Mouse (Mus musculus) cortical plate, adult 2 months (tissue): ENCODE data around the gene AI413582.

Experiments used
- CTCF ChIP-seq: fragments of 200-500 bp; IDR thresholded peaks from 2 replicates; pipeline ENCODE4 v1.5.1; 2011; ENCODE audit warnings: mild to moderate bottlenecking, control low read depth, low read length; ENCODE audit not compliant: insufficient read depth; ENCODE audit errors: extremely low read depth
- POLR2A ChIP-seq: fragments of 200-500 bp; IDR thresholded peaks from 2 replicates; pipeline ENCODE4 v1.6.1; 2011; ENCODE audit warnings: mild to moderate bottlenecking, low read length, control low read depth; ENCODE audit not compliant: insufficient read depth; ENCODE audit errors: extremely low read depth

GRCm38 (mm10) chr17:27518296-27518695 lies 47.3 kb downstream of the AI413582 start:
- TF ChIP-seq POLR2A (no peak), CTCF (no peak)
